Mouse (Mus musculus): ENCODE data around the gene Bves. TPM values are rescaled to one million over a fixed set of nuclear protein-coding genes. Genes with fewer than 3 reads are reported as not detected.

Gene Bves
- polyA plus RNA-seq, 1 experiment = 0.34 TPM

- no peaks in the 10 kb centered on the region for H3K27me3 ChIP-seq (replicated peaks; ENCODE audit: control insufficient read depth, insufficient read depth, low read length)
- H3K4me1 ChIP-seq (ENCODE audit: control insufficient read depth, insufficient read depth, low read length) = no peaks in the 10 kb centered on the region
- TF ChIP-seq CTCF (conservative IDR thresholded peaks at IDR 0.05; ENCODE audit: insufficient read depth, insufficient read length, low read depth, low read length) (peak; percentile 92), POLR2A (IDR thresholded peaks at IDR 0.05; ENCODE audit: low read depth, low read length) (no peak)
- 37% methylated on average over 4 of the region's 4 CpGs for WGBS
- peak; percentile 58 for DNase-seq
- H3K36me3 ChIP-seq (ENCODE audit: control insufficient read depth, insufficient read depth, low read length) = no peaks in the 10 kb centered on the region
- H3K4me3 ChIP-seq (ENCODE audit: insufficient read depth, low read depth, low read length) = no peak overlapping the region
- no peak overlapping the region for H3K27ac ChIP-seq (ENCODE audit: insufficient read depth, low read depth, low read length)
Observed at GRCm38 (mm10) chr10:45372994-45373692, 37.6 kb downstream of the Bves start.

GRCm38 (mm10) chr10:45378269-45378668 lies 42.7 kb downstream of the Bves start:
- H3K4me1 ChIP-seq (ENCODE audit: control insufficient read depth, insufficient read depth, low read length) = no peaks in the 10 kb centered on the region
- no peak for DNase-seq
- H3K36me3 ChIP-seq (ENCODE audit: control insufficient read depth, insufficient read depth, low read length) = no peaks in the 10 kb centered on the region
- 89% methylated on average over 3 of the region's 3 CpGs for WGBS
- H3K27me3 ChIP-seq (replicated peaks; ENCODE audit: control insufficient read depth, insufficient read depth, low read length) = no peaks in the 10 kb centered on the region
- H3K4me3 ChIP-seq (ENCODE audit: insufficient read depth, low read depth, low read length) = no peak overlapping the region
- H3K27ac ChIP-seq (ENCODE audit: insufficient read depth, low read depth, low read length) = no peak overlapping the region
- TF ChIP-seq CTCF (conservative IDR thresholded peaks at IDR 0.05; ENCODE audit: insufficient read depth, insufficient read length, low read depth, low read length) = no peak
- TF ChIP-seq POLR2A (IDR thresholded peaks at IDR 0.05; ENCODE audit: low read depth, low read length) = no peak

- H3K36me3 ChIP-seq (ENCODE audit: control insufficient read depth, insufficient read depth, low read length) = no peaks in the 10 kb centered on the region
- H3K27me3 ChIP-seq (replicated peaks; ENCODE audit: control insufficient read depth, insufficient read depth, low read length) = no peaks in the 10 kb centered on the region
- no peak for TF ChIP-seq CTCF (conservative IDR thresholded peaks at IDR 0.05; ENCODE audit: insufficient read depth, insufficient read length, low read depth, low read length)
- TF ChIP-seq POLR2A (IDR thresholded peaks at IDR 0.05; ENCODE audit: low read depth, low read length) = no peak
- H3K27ac ChIP-seq (ENCODE audit: insufficient read depth, low read depth, low read length) = no peak overlapping the region
- H3K4me1 ChIP-seq (ENCODE audit: control insufficient read depth, insufficient read depth, low read length) = no peaks in the 10 kb centered on the region
- no peak for DNase-seq
- H3K4me3 ChIP-seq (ENCODE audit: insufficient read depth, low read depth, low read length) = no peak overlapping the region
Observed at GRCm38 (mm10) chr10:45381937-45382636, 46.5 kb downstream of the Bves start.

GRCm38 (mm10) chr10:45382637-45382958 lies 47.0 kb downstream of the Bves start:
- no peak overlapping the region for H3K27ac ChIP-seq (ENCODE audit: insufficient read depth, low read depth, low read length)
- WGBS = 60% methylated on average over 3 of the region's 3 CpGs
- no peak for TF ChIP-seq CTCF (conservative IDR thresholded peaks at IDR 0.05; ENCODE audit: insufficient read depth, insufficient read length, low read depth, low read length)
- no peak for TF ChIP-seq POLR2A (IDR thresholded peaks at IDR 0.05; ENCODE audit: low read depth, low read length)
- H3K4me3 ChIP-seq (ENCODE audit: insufficient read depth, low read depth, low read length) = no peak overlapping the region
- H3K4me1 ChIP-seq (ENCODE audit: control insufficient read depth, insufficient read depth, low read length) = no peaks in the 10 kb centered on the region
- no peaks in the 10 kb centered on the region for H3K27me3 ChIP-seq (replicated peaks; ENCODE audit: control insufficient read depth, insufficient read depth, low read length)
- DNase-seq = no peak
- H3K36me3 ChIP-seq (ENCODE audit: control insufficient read depth, insufficient read depth, low read length) = no peaks in the 10 kb centered on the region

DNA sequence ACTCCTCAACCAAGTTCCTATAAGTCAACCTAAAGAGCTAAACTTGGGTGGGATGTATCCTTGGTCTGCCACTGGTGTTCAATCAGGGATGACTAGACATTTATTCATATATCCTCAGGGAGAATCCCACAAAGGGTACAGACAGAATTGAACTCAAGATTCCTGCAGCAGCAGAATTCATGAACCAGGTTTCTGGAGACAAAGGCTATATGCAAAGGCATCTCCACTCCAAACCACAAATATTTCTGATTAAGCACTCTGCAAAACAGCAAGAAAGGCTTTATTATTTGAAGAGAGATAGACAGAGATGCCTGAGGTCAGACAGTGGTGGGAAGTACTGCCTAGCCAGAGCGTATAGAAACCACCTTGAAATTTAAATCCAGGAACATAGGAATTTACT lies 62.6 kb downstream of the Bves start:
- no peaks in the 10 kb centered on the region for H3K27me3 ChIP-seq (replicated peaks; ENCODE audit: control insufficient read depth, insufficient read depth, low read length)
- TF ChIP-seq POLR2A (IDR thresholded peaks at IDR 0.05; ENCODE audit: low read depth, low read length) = no peak
- H3K4me1 ChIP-seq (ENCODE audit: control insufficient read depth, insufficient read depth, low read length) = no peaks in the 10 kb centered on the region
- H3K27ac ChIP-seq (ENCODE audit: insufficient read depth, low read depth, low read length) = no peak overlapping the region
- no peak overlapping the region for H3K4me3 ChIP-seq (ENCODE audit: insufficient read depth, low read depth, low read length)
- H3K36me3 ChIP-seq (ENCODE audit: control insufficient read depth, insufficient read depth, low read length) = no peaks in the 10 kb centered on the region
- WGBS = 85% methylated on average over 1 of the region's 1 CpGs
- DNase-seq = no peak

- no peaks in the 10 kb centered on the region for H3K36me3 ChIP-seq (ENCODE audit: control insufficient read depth, insufficient read depth, low read length)
- H3K27me3 ChIP-seq (replicated peaks; ENCODE audit: control insufficient read depth, insufficient read depth, low read length) = no peaks in the 10 kb centered on the region; the same call in 1 of the 2 replicates
- DNase-seq = no peak
- H3K4me3 ChIP-seq (ENCODE audit: insufficient read depth, low read depth, low read length) = no peak overlapping the region
- H3K27ac ChIP-seq (ENCODE audit: insufficient read depth, low read depth, low read length) = no peak overlapping the region
- TF ChIP-seq POLR2A (IDR thresholded peaks at IDR 0.05; ENCODE audit: low read depth, low read length) = no peak
- TF ChIP-seq CTCF (conservative IDR thresholded peaks at IDR 0.05; ENCODE audit: insufficient read depth, insufficient read length, low read depth, low read length) = no peak
- 66% methylated on average over 7 of the region's 7 CpGs for WGBS
- H3K4me1 ChIP-seq (ENCODE audit: control insufficient read depth, insufficient read depth, low read length) = no peaks in the 10 kb centered on the region
Observed at GRCm38 (mm10) chr10:45399702-45400243, 64.2 kb downstream of the Bves start.

DNA sequence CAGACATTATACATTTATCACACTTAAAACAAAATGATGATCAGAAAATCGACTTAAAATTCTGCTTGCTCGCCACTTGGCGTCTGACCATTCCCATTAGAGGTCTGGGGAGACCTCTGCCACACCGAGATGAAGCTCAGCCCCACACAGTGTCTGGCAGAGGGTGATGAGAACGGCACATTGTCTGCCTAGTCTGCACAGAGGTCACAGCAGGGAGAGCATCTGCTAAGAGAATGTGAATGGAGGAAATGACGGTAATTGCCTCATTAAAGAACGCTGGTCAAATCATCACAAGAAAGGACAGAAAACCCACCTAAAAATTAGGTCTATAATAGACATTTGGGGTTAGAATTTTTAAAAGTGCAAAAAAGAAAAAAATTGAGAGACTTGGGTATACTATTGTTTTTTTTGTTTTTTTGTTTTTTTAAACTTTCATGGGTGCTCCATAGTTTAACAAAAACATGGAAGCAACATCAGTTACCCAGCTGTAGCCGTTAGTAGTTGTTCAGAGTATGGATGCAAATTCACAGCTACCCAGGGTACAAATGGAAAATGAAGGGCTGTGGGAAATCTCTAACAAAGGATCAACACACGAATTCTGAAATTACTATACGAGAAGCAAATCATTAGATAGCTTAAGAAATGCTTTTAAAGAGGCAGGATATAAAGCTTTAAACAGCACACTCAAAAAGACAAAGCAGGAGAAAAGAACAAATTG lies 75.2 kb downstream of the Bves start:
- no peak for DNase-seq
- Histone ChIP-seq H3K27ac (ENCODE audit: insufficient read depth, low read depth, low read length) (no peak overlapping the region), H3K4me3 (ENCODE audit: insufficient read depth, low read depth, low read length) (no peak overlapping the region), H3K4me1 (ENCODE audit: control insufficient read depth, insufficient read depth, low read length) (no peaks in the 10 kb centered on the region), H3K27me3 (replicated peaks; ENCODE audit: control insufficient read depth, insufficient read depth, low read length) (no peaks in the 10 kb centered on the region), H3K36me3 (ENCODE audit: control insufficient read depth, insufficient read depth, low read length) (no peaks in the 10 kb centered on the region)
- WGBS = 45% methylated on average over 10 of the region's 10 CpGs
- TF ChIP-seq CTCF (conservative IDR thresholded peaks at IDR 0.05; ENCODE audit: insufficient read depth, insufficient read length, low read depth, low read length) = no peak
- TF ChIP-seq POLR2A (IDR thresholded peaks at IDR 0.05; ENCODE audit: low read depth, low read length) = no peak

Data from kidney, adult 2 months (tissue).